Mouse (Mus musculus): ENCODE results near the gene Ghrh.
"Not testable (repeated sequence)": the region's sequence is repeated elsewhere in the genome, so short reads cannot be mapped to it uniquely, and the experiment has no call there.

Gene Ghrh

GRCm38 (mm10) chr2:157347361-157348159 lies at the start of gene Ghrh:
Gene Ghrh (minus strand): TSS chr2:157347506.
- DNase-seq (ENCODE audit: low spot score): no peak

- DNase-seq (ENCODE audit: low spot score): no peak
Measured at GRCm38 (mm10) chr2:157395960-157396359, 48.7 kb upstream of the Ghrh start.

GRCm38 (mm10) chr2:157395371-157395770 lies 48.1 kb upstream of the Ghrh start:
- DNase-seq (ENCODE audit: low spot score): no peak

- no peak for DNase-seq (ENCODE audit: low spot score)
Measured at GRCm38 (mm10) chr2:157394868-157395267, 47.6 kb upstream of the Ghrh start.

- no peak for DNase-seq (ENCODE audit: low spot score)
Measured at GRCm38 (mm10) chr2:157393549-157393948, 46.2 kb upstream of the Ghrh start.

- no peak for DNase-seq (ENCODE audit: low spot score)
Measured at GRCm38 (mm10) chr2:157392331-157392730, 45.0 kb upstream of the Ghrh start.

- DNase-seq (ENCODE audit: low spot score): no peak
Measured at GRCm38 (mm10) chr2:157389591-157389921, 42.2 kb upstream of the Ghrh start.

- DNase-seq (ENCODE audit: low spot score): not testable (repeated sequence)
Measured at GRCm38 (mm10) chr2:157388901-157389590, 41.7 kb upstream of the Ghrh start.

GRCm38 (mm10) chr2:157384836-157385235 lies 37.5 kb upstream of the Ghrh start:
- no peak for DNase-seq (ENCODE audit: low spot score)

- DNase-seq (ENCODE audit: low spot score): no peak
Measured at GRCm38 (mm10) chr2:157376995-157377394, 29.7 kb upstream of the Ghrh start.

GRCm38 (mm10) chr2:157375794-157376757 lies 28.8 kb upstream of the Ghrh start:
- no peak for DNase-seq (ENCODE audit: low spot score)

GRCm38 (mm10) chr2:157375051-157375450 lies 27.7 kb upstream of the Ghrh start:
- no peak for DNase-seq (ENCODE audit: low spot score)

- DNase-seq (ENCODE audit: low spot score): peak; percentile 35
Measured at GRCm38 (mm10) chr2:157373681-157374080, 26.4 kb upstream of the Ghrh start.

GRCm38 (mm10) chr2:157371696-157372095 lies 24.4 kb upstream of the Ghrh start:
- no peak for DNase-seq (ENCODE audit: low spot score)

GRCm38 (mm10) chr2:157367991-157368390 lies 20.7 kb upstream of the Ghrh start:
- no peak for DNase-seq (ENCODE audit: low spot score)

GRCm38 (mm10) chr2:157367184-157367893 lies 20.0 kb upstream of the Ghrh start, which contains the start of gene Manbal:
Gene Manbal (plus strand): TSS chr2:157367594.
- peak; percentile 99 for DNase-seq (ENCODE audit: low spot score)

GRCm38 (mm10) chr2:157366762-157367161 lies 19.5 kb upstream of the Ghrh start:
- no peak for DNase-seq (ENCODE audit: low spot score)

GRCm38 (mm10) chr2:157363031-157363430 lies 15.7 kb upstream of the Ghrh start:
- no peak for DNase-seq (ENCODE audit: low spot score)

GRCm38 (mm10) chr2:157360028-157360427 lies 12.7 kb upstream of the Ghrh start:
- DNase-seq (ENCODE audit: low spot score): no peak

- no peak for DNase-seq (ENCODE audit: low spot score)
Measured at GRCm38 (mm10) chr2:157354106-157354505, 6.8 kb upstream of the Ghrh start.

GRCm38 (mm10) chr2:157353183-157353582 lies 5.9 kb upstream of the Ghrh start:
- DNase-seq (ENCODE audit: low spot score): no peak
